Mouse (Mus musculus): ENCODE data around the gene E2f4.

Gene E2f4

DNA sequence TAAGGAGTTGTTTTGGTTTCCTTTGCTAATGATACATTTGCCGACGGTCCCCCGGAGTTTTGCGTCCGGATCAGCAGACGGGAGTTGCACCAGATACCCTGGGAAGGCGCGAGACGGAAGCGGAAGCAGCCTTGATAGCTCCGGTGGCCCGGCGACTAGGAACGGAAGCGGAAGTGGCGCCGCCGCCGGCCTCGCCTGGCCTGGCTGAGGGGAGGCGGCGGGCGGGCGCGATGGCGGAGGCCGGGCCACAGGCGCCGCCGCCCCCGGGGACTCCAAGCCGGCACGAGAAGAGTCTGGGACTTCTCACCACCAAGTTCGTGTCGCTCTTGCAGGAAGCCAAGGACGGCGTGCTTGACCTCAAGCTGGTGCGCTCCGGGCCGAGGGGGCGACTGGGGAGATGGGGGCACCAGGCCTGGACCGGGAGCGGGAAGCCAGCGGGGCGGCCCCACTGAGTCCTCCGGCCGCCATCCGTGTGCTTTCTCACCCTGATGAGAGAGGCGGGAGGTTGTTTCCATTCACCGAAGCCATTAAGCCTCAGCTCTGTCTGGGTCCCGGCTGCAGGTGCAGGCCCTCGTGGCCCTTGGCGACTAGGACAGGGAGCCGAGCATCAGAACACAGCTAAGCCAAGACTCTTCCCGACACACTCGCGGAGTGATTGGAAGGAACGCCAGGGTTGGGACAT, at the start of gene E2f4:
Gene E2f4, plus strand, starts transcription at position 153 of the 682 bp plus-strand sequence.
- DNase-seq: peak; percentile 96

DNA sequence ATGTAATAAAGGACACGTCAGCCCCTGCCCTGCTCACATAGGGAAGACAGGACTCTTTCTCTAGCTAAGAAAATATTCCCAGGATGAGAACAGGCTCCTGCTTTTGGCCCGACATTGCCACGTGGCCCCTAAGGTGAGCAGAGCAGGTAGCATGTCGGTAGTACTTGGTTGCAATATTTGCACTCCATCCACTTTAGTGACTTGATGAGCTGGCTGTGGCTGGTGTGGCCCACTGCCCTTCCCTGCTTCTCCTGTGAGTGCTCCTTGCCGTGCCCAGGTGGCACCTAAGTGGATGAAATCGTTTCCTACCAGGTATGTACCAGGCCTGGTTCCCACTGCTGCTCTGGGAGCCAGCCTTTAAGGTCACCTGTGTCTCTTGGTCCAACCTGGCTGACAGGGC, 45.5 kb upstream of the E2f4 start:
- DNase-seq: no peak

DNA sequence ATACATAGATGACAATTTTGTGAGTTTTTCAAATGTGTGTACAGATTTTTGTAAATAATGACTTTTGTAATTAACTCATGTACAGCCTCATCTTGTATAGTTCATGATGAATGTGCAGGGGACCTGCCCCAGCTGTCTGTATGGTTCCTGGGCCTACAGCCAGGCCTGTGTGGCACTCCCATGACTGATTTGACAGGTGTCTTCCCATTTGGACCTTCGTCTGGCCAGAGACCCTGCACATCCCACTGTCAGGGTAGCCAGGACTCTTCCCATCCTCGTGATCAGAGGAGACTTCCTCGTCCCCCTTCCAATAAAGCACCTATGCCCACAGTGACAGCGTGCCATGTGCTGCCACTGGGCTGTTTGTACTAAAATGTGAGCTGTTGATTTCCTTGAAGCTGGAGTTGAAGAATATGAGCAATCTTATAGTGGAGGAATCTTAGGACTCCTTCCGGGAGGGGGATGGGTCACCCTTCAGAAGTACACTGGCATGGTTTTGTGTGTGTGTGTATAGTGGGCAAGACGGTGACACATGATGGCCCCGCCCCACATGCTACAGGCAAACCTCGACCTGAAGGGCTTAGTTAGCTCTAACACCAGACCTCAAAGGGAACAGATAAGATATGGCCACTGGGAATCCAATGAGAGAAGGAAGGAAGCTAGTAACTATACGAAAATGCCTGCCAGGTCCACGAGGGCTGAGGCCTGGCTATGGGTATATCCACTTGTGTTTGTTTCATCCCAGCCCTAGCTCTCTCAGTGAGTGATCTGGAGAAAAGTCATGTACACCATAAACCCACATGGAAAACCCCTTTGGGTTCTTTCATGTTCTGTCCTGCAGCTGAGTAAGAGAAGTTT, 44.6 kb upstream of the E2f4 start:
- DNase-seq: no peak

DNA sequence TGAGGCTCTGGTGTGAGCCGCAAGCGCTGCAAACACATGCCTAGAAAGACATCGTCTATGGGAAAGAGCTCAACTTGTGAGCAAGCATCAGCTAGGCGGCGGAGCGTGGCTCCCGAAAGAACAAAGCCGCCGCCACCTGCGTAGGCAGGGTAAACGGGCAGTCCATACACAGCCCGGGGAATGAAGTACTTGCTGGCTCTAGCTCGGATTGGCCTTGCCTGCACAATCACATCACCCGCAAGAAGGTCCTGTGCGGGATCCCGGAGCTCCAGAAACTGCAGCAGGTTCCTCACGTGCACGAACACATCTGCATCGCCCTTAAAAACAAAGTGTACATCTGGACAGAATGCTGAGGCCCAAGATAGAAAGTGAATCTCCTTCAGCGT, 43.7 kb upstream of the E2f4 start:
- DNase-seq: peak; percentile 26

DNA sequence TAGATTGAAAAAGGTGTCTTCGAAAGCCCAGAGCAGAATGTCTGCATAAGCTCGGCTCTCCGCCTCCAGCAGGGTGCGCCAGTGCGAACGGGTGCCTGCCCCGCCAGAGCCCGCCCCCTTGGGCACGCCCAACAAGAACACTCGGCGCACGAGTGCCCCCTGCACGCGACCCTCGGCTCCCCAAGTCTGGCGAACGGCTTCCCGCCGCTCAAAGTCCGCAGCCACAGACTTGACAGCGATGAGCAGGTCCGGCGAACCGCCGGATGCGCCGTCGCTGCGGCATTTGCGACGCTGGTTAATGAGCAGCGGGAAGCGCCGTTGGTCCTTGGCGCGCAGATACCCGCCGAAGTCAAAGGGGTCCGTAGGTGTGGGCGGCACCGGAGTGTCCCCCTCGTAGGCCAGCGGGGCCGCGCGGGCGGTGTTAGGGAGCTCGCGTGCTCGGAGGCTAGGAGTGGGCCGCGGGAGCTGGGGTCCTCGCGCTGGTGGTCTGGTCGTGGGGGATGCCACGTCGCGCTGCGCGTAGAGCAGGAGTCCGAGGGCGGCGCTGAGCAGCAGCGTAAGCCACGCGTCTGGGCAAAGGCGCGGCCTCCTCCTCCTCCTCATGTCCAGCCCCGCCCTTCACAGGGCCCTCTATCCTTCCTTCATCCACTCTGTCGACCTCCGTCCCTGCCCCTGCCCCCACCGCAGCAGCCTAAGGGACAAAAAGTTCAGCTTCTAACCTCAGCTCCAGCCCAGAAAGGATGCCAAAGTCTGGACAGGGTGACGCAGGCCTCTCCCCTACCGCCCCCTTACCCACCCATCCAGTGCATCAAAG, 43.1 kb upstream of the E2f4 start:
- DNase-seq: peak; percentile 96

DNA sequence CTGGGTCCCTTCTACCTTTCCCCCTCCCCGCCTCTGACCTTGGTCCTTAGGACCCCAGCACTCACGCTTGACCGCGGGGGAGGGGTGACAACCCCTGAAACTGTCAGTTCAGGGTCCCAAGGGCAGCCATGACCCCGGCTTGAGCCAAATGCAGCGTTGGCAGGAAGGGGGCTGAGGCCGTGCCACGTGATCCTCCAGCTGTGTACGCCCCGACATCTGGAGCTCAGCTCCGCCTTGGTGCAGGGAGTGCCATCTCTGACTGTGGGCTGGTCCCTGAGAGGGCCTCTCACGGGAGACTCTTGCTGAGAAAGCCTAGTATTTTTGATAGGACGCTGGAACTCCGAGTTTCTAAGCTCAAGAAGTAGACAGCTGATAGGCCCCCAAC, 42.5 kb upstream of the E2f4 start, which contains the start of gene B3gnt9:
Gene B3gnt9, minus strand, starts transcription at position 188 of the 385 bp plus-strand sequence.
- peak; percentile 74 for DNase-seq

DNA sequence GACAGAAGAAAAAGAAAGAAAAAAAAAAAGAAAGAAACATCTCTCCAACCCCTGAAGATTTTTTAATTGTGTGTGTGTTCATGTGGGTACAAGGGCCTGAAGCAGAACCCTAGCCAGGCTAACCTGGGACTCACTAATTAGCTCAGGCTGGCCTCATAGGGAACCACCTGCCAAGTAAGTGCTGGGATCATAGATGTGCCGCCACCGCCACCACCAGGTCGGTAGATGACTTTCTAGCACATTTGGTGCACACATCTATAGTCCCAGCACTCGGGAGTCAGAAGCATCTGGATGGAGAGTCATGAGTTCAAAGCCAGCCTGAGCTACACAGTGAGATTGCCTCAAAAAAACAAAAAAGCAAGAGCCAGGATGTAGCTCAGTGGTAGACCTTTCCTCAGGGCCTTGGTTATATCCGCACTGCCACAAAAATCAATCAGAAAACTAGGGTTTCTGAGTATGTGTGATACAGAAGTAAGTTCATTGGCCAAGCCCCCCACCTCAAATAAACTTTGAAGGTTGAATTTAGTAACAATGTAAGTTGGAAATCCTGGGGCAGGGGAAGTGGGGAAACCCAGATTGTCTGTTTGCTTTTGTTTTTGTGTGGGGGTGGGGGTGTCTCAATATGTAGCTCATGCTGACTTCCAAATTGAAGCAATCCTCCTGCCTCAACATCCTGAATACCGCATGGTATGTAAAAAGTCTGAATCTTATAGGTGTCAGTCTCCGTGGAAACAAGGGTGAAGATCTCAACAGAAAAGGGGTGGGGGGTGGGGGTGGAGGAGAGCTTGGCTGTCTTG, 39.9 kb upstream of the E2f4 start:
- DNase-seq: no peak

DNA sequence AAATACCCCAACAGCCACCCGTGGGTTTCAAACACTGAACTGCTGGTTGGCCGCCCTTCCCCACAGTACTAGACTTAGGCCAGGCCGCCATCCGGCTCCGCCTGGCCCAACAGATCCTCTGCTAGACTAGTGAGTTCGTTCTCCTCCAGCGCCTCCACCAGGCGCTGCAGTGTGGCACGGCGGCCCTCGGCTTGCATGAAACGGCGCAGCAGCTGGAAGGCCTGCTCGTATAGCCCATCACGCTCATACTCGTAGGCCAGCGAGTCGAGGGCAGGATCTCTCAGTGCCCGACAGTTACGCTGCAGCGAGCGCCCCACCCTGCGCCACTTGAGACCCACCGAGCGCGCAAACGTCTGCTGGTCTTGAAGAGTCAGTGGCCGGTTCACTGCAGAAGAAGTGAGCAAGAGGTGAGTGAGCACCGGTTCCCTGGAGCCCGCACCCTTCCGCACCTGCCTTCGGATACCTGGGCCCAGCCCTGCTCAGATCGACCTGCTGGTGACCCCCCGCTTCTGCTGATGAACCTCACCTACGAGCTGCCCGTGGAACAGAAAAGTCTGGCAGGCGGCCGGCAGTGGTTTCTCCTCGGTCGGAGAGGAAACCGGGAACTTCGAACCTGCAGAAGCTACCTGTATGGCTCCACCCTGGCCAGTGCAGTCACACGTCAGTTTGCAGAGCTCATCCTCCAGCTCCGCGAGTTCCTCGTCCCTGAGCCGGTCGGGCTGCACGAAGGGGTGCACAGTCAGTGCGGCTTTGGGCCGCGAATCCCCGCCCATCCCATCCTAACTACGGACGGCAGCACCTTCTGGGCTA, 38.3 kb upstream of the E2f4 start:
- peak; percentile 46 for DNase-seq

DNA sequence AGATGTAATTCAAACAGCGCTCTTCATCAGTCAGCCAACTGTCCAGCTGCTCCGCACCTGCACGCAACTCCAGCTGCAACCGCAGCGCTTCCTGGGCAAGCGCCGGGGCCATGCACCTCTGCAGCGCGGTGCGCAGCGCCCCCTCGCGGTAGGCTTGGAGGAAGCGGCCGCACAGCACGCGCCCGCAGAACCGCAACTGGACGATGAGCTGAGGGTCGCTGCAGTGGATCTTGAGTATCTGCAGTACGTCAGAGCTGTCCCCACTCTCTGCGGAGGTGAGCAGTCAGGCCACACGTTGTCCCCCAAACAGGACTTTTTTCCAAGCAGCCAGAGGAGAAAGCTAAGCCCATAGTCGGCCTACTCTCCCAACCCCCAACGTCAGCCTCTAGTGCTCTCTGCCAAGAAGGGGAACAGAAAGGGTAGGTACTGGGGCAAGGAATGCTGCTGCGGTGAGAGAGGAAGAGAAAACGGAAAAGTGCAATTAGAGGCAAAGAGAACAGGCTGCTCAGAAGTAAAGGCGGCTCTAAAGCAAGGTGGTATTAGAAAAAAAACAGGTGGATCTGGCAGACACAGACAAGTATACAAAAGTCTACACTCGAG, 37.6 kb upstream of the E2f4 start:
- peak; percentile 87 for DNase-seq

DNA sequence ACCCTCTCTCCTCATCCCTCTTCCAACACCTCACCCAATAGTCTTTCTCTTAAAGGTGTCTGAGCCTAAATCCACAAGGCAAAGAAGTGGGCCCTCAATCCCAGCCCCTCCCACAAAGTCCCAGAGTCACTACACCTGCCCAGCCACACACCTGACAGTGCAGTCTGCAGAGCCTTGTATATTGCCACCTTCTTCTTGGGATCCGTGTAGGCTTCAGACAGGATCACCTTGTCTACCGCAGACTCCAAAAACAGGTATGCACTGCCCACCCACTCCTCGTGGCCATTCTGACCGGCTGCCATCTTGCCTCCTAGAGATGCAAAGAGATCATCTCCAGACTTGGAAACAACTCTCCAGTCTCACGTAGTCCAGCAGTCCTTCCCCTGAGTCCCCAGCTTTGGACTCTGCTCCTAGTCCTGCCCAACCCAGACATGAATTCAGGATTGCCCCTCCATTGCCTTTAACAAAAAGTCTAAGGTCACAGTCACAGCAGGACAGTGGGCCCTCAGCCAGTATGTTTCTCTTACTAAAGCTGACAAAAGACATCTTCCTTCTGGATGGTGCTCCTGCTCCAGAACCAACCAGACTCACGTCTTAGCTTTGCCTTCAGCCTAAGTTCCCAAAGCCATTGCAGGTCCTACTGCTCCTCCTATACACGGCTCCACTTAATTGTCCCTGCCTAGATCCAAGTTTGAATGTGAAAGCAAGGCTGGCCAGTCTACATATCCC, 36.9 kb upstream of the E2f4 start:
- DNase-seq: no peak

DNA sequence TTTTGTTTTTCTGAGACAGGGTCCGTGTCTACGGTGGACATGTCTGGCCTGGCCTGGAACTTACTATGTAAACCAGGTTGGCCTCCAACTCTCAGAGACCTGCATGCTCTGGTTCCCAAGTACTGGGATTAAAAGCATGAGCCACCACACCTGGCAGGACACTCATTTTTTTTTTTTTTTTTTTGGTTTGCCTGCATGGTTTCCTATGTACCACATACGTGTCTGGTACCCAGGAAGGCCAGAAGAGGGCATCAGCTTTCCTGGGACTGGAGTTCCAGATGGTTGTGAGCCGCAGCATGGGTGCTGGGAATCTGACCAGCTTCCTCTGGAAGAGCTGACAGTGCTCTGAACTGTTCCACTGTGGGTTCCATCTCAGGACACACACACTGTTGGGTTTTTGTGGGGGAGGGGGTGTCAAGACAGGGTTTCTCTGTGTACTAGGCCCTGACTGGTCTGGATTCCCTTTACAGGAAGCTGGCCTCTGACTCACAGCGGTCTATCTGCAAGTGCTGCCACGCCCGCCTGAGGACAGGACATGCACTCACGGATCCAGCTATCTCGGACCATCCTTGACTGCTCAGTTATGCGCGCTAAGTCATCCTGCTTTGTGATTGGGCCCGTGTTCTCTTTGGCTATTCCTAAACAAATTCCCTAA, 36.0 kb upstream of the E2f4 start:
- DNase-seq: no peak

DNA sequence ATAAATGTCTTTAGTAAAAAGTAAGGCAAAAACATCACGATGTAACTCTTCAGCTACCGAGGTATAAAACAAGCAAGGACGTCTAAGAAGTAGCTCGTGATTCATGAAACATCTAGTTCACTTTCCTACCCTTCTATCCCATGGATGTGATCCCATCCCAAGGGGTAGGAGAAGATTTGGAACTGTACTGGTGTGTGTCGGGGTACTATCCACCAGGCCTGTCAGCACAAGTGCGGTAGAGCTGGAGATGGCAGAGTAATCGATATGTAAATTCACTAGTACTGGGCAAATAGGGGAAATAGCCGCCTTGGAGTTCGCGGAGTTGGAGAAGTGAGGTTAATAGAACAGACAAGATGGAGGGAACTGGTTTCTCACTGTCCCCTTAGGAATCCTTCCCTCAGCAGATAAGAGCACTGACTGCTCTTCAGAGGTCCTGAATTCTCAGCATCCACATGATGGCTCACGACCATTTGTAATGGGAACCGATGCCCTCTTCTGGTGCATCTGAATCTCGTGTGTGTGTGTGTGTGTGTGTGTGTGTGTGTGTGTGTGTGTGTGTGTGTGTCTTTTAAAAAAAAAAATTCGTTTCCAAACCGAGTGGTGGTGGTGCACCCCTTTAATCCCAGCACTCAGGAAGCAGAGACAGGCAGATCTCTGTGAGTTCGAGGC, 34.1 kb upstream of the E2f4 start:
- DNase-seq: no peak

DNA sequence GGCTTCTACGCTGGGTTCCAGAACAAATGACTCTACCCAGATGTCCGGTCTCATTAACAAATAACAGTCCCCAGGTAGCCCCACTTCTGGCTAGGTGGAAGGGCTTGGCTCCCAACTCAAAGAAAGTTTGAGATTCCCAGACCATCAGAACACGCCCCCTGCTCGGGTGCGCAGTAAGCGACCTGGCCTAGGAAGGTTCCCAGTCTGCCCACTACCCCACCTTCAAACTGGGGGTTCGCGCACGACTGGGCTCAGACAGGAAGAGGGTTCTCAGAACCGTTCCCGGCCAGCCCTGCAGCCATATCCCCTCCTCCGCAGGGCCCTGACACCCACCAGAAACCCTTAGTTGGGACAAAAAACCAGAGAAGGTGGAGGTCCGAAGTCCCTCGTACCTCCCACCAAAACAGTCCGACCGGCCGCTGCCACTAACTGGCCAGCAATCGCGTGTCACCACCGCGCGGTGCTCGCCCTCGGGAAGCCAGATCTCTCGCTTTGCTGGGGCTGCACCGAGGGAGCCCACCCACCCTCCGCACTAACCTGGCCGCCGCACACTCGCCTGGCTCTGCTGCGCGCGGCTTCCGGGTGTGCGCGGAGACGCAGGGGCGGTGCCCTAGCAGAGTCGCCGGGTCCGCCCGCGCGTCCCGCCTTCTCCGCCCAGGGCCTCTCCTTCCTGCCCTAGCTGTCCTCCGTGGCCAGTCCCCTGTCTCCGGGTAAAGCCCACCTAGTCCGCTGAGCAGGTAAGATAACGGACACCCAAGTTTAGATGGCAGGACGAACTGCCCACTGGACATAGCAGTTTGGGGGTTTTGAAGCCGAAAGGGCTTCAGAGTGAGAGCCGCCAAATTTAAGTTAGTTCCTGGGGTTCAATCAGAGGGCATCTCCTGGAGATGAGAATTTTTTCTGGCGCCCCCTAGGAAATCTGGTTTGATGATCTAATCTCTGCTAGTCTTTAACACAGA, 33.2 kb upstream of the E2f4 start, which contains the start of the genes Tradd and Fbxl8:
Gene Tradd, minus strand, starts transcription at position 586 of the 959 bp plus-strand sequence.
Gene Fbxl8, plus strand, starts transcription at position 625 of the 959 bp plus-strand sequence.
- DNase-seq: peak; percentile 88

DNA sequence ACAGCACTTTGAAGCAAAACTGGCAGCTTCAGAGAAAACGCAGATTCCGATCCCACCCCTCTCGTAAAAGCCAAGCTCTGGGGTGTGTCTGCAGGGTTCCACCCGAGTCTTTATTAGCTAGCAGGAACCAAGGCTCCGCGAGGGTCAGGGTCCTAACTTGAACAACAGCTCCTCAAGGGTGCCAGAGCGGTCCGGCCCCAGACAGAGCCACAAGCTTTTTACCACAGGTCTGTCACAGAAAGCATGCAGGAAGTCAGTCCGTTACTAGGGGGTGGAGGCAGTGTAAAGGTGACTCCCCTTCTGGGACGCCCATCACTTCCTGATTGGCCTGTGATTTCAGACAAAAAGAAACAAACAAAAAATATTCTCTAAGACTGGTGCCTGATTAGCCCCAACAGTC, 32.3 kb upstream of the E2f4 start:
- peak; percentile 41 for DNase-seq

DNA sequence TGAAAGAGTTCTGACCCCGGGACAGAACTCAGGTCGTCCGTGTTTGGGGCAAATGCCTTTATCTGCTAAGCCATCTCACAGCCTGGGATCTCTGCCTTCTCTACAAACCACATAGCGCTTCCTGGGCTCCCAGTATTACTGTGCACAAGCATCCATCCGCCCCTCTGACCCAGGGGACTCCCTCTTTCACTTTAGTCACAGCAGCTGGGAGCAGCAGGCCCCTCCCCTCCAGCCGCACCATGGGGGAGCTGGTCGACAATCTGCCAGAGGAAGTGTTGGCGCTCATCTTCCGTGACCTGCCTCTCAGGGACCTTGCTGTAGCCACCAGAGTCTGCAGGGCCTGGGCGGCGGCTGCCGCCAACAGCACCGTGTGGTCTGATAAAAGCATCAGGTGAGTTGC, 30.7 kb upstream of the E2f4 start:
- DNase-seq: no peak

DNA sequence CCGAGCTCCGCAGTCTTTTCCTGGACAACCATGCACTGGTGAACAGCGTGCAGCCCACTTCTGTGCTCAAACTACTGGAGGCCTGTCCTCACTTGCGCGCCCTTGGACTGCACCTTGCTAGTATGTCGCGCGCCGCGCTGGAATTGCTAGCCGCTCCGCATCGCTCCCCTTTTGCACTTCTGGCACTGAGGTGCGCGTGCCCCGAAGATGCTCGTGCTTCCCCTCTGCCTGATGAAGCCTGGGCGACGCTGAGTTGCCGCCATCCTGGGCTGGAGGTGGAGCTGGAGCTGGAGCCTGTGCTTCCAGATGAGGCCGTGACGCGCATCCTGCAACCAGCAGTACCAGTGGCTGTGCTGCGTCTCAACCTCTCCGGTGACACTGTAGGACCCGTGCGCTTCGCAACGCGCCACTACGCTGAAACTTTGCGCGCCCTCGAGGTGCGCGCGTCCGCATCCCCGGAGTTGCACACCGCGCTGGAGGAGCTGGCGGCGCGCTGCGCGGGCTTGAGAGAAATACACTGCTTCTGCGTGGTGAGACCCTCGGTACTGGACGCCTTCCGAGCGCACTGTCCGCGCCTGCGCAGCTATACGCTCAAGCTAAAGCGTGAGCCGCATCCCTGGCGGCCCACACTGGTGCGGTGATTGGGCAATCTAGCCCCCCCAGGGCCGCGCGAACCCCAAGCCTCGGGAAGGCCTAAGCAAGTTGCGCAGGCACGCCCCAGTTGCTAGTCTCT, 29.0 kb upstream of the E2f4 start:
- DNase-seq: peak; percentile 66

DNA sequence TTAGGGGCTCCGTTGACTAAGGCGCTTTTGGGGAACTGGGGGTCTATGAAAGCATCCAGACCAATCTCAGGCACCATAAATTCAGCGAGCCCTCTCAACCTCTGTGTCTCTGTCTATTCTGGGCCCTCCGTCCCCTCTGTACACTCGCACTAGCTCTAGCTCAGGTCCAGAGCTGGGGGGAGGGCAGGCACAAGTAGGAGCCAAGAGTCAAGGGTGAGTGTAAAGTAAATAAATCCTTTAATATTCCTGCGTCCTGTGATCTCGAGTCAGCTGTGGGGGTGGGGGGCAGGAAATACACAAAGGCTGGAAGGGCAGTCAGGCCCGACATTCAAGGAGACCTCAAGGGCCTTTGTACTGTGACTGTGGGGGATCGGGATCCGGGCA, 28.4 kb upstream of the E2f4 start:
- peak; percentile 57 for DNase-seq
